Mouse (Mus musculus): ENCODE data around the gene Acat3.
"Not testable (repeated sequence)": the region's sequence is repeated elsewhere in the genome, so short reads cannot be mapped to it uniquely, and the experiment has no call there.

The Acat3 gene

GRCm38 (mm10) chr17:12940151-12940805, at the start of gene Acat3:
Gene Acat3, minus strand, starts transcription at chr17:12940600.
- DNase-seq (ENCODE audit: low spot score) = peak; percentile 56

- not testable (repeated sequence) for DNase-seq (ENCODE audit: low spot score)
Measured at GRCm38 (mm10) chr17:12988096-12988495, 47.7 kb upstream of the Acat3 start.

GRCm38 (mm10) chr17:12983988-12984387, 43.6 kb upstream of the Acat3 start:
- no peak for DNase-seq (ENCODE audit: low spot score)

- DNase-seq (ENCODE audit: low spot score) = no peak
Measured at GRCm38 (mm10) chr17:12978546-12978945, 38.1 kb upstream of the Acat3 start.

GRCm38 (mm10) chr17:12973851-12974250, 33.5 kb upstream of the Acat3 start:
- DNase-seq (ENCODE audit: low spot score) = no peak

- no peak for DNase-seq (ENCODE audit: low spot score)
Measured at GRCm38 (mm10) chr17:12967173-12967572, 26.8 kb upstream of the Acat3 start.

- DNase-seq (ENCODE audit: low spot score) = no peak
Measured at GRCm38 (mm10) chr17:12963476-12963875, 23.1 kb upstream of the Acat3 start.

- DNase-seq (ENCODE audit: low spot score) = peak; percentile 97
Measured at GRCm38 (mm10) chr17:12960331-12960873, 20.0 kb upstream of the Acat3 start, which contains the start of gene Acat2. Gene Acat2, minus strand, starts transcription at chr17:12960747.

- not testable (repeated sequence) for DNase-seq (ENCODE audit: low spot score)
Measured at GRCm38 (mm10) chr17:12959377-12959776, 19.0 kb upstream of the Acat3 start.

GRCm38 (mm10) chr17:12956664-12957063, 16.3 kb upstream of the Acat3 start:
- DNase-seq (ENCODE audit: low spot score) = peak; percentile 60

GRCm38 (mm10) chr17:12949669-12950068, 9.3 kb upstream of the Acat3 start:
- DNase-seq (ENCODE audit: low spot score) = no peak

- no peak for DNase-seq (ENCODE audit: low spot score)
Measured at GRCm38 (mm10) chr17:12942459-12943162, 2.2 kb upstream of the Acat3 start.

GRCm38 (mm10) chr17:12941543-12942260, 1.3 kb upstream of the Acat3 start:
- peak; percentile 56 for DNase-seq (ENCODE audit: low spot score)

- not testable (repeated sequence) for DNase-seq (ENCODE audit: low spot score)
Measured at GRCm38 (mm10) chr17:12939377-12940148, 837 bp downstream of the Acat3 start.

- no peak for DNase-seq (ENCODE audit: low spot score)
Measured at GRCm38 (mm10) chr17:12938077-12938476, 2.3 kb downstream of the Acat3 start.

GRCm38 (mm10) chr17:12937412-12937970, 2.9 kb downstream of the Acat3 start:
- no peak for DNase-seq (ENCODE audit: low spot score)

- no peak for DNase-seq (ENCODE audit: low spot score)
Measured at GRCm38 (mm10) chr17:12935719-12936118, 4.7 kb downstream of the Acat3 start.

GRCm38 (mm10) chr17:12931576-12931975, 8.8 kb downstream of the Acat3 start:
- DNase-seq (ENCODE audit: low spot score) = not testable (repeated sequence)

GRCm38 (mm10) chr17:12925703-12926180, 14.7 kb downstream of the Acat3 start:
- DNase-seq (ENCODE audit: low spot score) = no peak

- no peak for DNase-seq (ENCODE audit: low spot score)
Measured at GRCm38 (mm10) chr17:12925001-12925400, 15.4 kb downstream of the Acat3 start.

- DNase-seq (ENCODE audit: low spot score) = no peak
Measured at GRCm38 (mm10) chr17:12921073-12921472, 19.3 kb downstream of the Acat3 start.
